Mouse (Mus musculus): ENCODE data around the gene Tshz2.

DNA sequence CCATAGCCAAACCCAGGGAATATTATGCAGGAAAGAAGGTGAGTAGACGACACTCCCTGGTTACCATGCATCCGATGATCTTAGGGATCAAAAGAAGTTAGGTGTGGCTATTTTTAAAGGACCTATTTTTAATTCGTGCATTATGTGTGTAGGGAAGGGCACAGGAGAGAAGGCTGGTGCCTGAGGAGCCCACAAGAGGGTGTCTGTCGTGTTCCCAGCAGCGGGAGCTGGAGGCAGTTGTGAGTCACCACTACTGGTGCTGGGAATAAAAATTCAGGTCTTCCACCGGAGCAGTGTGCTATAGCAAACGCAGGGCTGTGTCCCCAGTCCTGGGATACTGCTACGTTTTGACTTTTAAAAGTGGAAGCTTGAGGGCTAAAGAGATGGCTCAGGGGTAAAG lies 9.6 kb downstream of the Tshz2 start:
- TF ChIP-seq EP300 (IDR thresholded peaks at IDR 0.05; ENCODE audit: low read depth) (no peak), CTCF (IDR thresholded peaks at IDR 0.05; ENCODE audit: low read depth) (no peak)

Data from liver, embryonic 14.5 days (tissue).